Mouse (Mus musculus): Measurements from ENCODE around the gene Sun5. TPM values are rescaled to one million over a fixed set of nuclear protein-coding genes. Genes with fewer than 3 reads are reported as not detected.

Gene Sun5
- total RNA-seq, 1 experiment from 2014 or later, result not detected

GRCm38 (mm10) chr2:153822005-153822543 lies 48.8 kb downstream of the Sun5 start:
- ATAC-seq (replicated peaks; ENCODE audit: low read depth, poor library complexity, severe bottlenecking), result no peak

- ATAC-seq (replicated peaks; ENCODE audit: low read depth, poor library complexity, severe bottlenecking), result no peak
Measured at GRCm38 (mm10) chr2:153809921-153810320, 61.0 kb downstream of the Sun5 start.

- no peak for ATAC-seq (replicated peaks; ENCODE audit: low read depth, poor library complexity, severe bottlenecking)
Measured at GRCm38 (mm10) chr2:153808841-153809240, 62.0 kb downstream of the Sun5 start.

- no peak for ATAC-seq (replicated peaks; ENCODE audit: low read depth, poor library complexity, severe bottlenecking)
Measured at GRCm38 (mm10) chr2:153808146-153808545, 62.7 kb downstream of the Sun5 start.

GRCm38 (mm10) chr2:153807464-153807863 lies 63.4 kb downstream of the Sun5 start:
- peak; percentile 73 for ATAC-seq (replicated peaks; ENCODE audit: low read depth, poor library complexity, severe bottlenecking)

Other genes with a start within 250 kb of the Sun5 start
- gene Commd7, start 238.3 kb downstream of the Sun5 start, total RNA-seq (2017), result 28.0 and 33.3 TPM in 2 replicates
- gene Dnmt3b, start 221.6 kb downstream of the Sun5 start, total RNA-seq (2017), result 28.5 and 29.9 TPM in 2 replicates
- not detected in 2 replicates for gene Dnmt3c, start 174.4 kb downstream of the Sun5 start, total RNA-seq (2017)
- 190 and 224 TPM in 2 replicates for gene Mapre1, start 129.8 kb downstream of the Sun5 start, total RNA-seq (2017)
- gene Efcab8, start 91.2 kb downstream of the Sun5 start, total RNA-seq (2017), result 0.10 TPM in 1 of 2 replicates, not detected in the other
- gene Bpifb2, start 4.0 kb upstream of the Sun5 start, total RNA-seq (2017), result not detected in 2 replicates
- not detected in 2 replicates for gene Bpifb6, start 29.3 kb upstream of the Sun5 start, total RNA-seq (2017)
- not detected in 2 replicates for gene Bpifb3, start 47.1 kb upstream of the Sun5 start, total RNA-seq (2017)
- not detected in 2 replicates for gene Bpifb4, start 67.1 kb upstream of the Sun5 start, total RNA-seq (2017)
- gene Bpifa6, start 103.9 kb upstream of the Sun5 start, total RNA-seq (2017), result not detected in 2 replicates
- gene Bpifa2, start 137.2 kb upstream of the Sun5 start, total RNA-seq (2017), result not detected in 2 replicates